Comparison of ENCODE assay signal across 18 mouse cellular contexts in the genomic region with DNA sequence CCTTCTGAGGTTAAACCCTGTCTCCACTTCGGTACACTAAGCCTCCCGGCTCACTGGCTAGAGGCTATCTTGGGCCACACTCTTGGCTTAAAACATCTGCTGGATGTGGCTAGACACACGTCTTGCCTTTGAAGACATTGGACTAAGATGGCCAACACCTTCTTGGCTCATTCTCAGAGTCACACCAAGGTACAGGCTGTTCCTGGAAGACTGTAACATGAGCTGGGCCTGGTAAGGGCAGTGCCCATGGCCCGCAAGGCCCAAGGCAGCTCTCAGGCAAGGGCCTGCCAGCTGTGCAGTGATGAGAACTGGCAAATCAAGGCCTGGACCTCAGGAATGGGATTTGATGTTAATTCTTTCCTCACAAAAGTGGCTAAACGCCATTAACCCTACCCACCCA. TPM values are rescaled to one million over a fixed set of nuclear protein-coding genes. Genes with fewer than 3 reads are reported as not detected.
DNase-seq lines count a peak whose midpoint lies in the region; ATAC-seq lines count a peak whose summit lies in the region.
"Had no signal": no experiment of that assay in that cellular context is flagged by ENCODE, and none has a peak within 500 bp of the region (broad histone marks: within the 10 kb centered on the region; RNA-seq: fewer than 3 reads in every experiment).

No protein-coding gene starts in this region.

- H3K9me3 ChIP-seq in midbrain, embryonic 10.5 days (replicated peaks) = 0 out of 2 replicates have a peak, but pooled peaks cover 3% of the 10 kb centered on the region
- no peaks in the 10 kb centered on the region for H3K9me3 ChIP-seq in midbrain, embryonic 16.5 days (replicated peaks; ENCODE audit: control insufficient read depth, low read length, poor library complexity, severe bottlenecking)
- no peaks in the 10 kb centered on the region for H3K9me3 ChIP-seq in intestine, embryonic 15.5 days
- H3K9me3 ChIP-seq: embryonic facial prominence, embryonic 13.5 days; forebrain, embryonic 15.5 days; heart, embryonic 10.5 days; hindbrain, embryonic 13.5 days had no signal

- H3K4me3 ChIP-seq in midbrain, embryonic 10.5 days = no peak overlapping the region
- H3K4me3 ChIP-seq in midbrain, embryonic 16.5 days (ENCODE audit: low read depth, low read length) = no peak overlapping the region
- H3K4me3 ChIP-seq in intestine, embryonic 15.5 days (replicated peaks) = no peak overlapping the region
- H3K4me3 ChIP-seq: embryonic facial prominence, embryonic 13.5 days; forebrain, embryonic 15.5 days; heart, embryonic 10.5 days; hindbrain, embryonic 13.5 days had no signal

- peaks cover 21% of the 10 kb centered on the region for H3K4me1 ChIP-seq in midbrain, embryonic 10.5 days
- peaks cover 11% of the 10 kb centered on the region for H3K4me1 ChIP-seq in midbrain, embryonic 16.5 days (ENCODE audit: control insufficient read depth, insufficient read depth, low read length)
- peaks cover 7% of the 10 kb centered on the region for H3K4me1 ChIP-seq in intestine, embryonic 15.5 days (replicated peaks)

- no peaks in the 10 kb centered on the region for H3K36me3 ChIP-seq in midbrain, embryonic 10.5 days
- no peaks in the 10 kb centered on the region for H3K36me3 ChIP-seq in midbrain, embryonic 16.5 days (ENCODE audit: control insufficient read depth, insufficient read depth, low read length)
- H3K36me3 ChIP-seq in intestine, embryonic 15.5 days = no peaks in the 10 kb centered on the region
- H3K36me3 ChIP-seq: embryonic facial prominence, embryonic 13.5 days; forebrain, embryonic 15.5 days; heart, embryonic 10.5 days; hindbrain, embryonic 13.5 days had no signal

- peaks cover 11% of the 10 kb centered on the region; the same call in 1 of the 2 replicates for H3K27me3 ChIP-seq in midbrain, embryonic 10.5 days (ENCODE audit: low read depth, poor library complexity, severe bottlenecking)
- H3K27me3 ChIP-seq in midbrain, embryonic 16.5 days (ENCODE audit: control insufficient read depth, insufficient read depth, low read depth, low read length) = no peaks in the 10 kb centered on the region
- H3K27me3 ChIP-seq in intestine, embryonic 15.5 days (replicated peaks) = no peaks in the 10 kb centered on the region; the same call in 1 of the 2 replicates
- H3K27me3 ChIP-seq: embryonic facial prominence, embryonic 13.5 days; forebrain, embryonic 15.5 days had no signal

- H3K9ac ChIP-seq in midbrain, embryonic 16.5 days (ENCODE audit: low read depth, low read length) = no peak overlapping the region
- no peak overlapping the region for H3K9ac ChIP-seq in intestine, embryonic 15.5 days
- H3K9ac ChIP-seq: embryonic facial prominence, embryonic 13.5 days; forebrain, embryonic 15.5 days; hindbrain, embryonic 13.5 days had no signal

- H3K4me2 ChIP-seq in midbrain, embryonic 16.5 days (ENCODE audit: low read length) = no peak overlapping the region
- no peak overlapping the region for H3K4me2 ChIP-seq in intestine, embryonic 15.5 days (replicated peaks)
- H3K4me2 ChIP-seq: embryonic facial prominence, embryonic 13.5 days; forebrain, embryonic 15.5 days; hindbrain, embryonic 13.5 days had no signal

- no peak for ATAC-seq in midbrain, embryonic 16.5 days
- no peak for ATAC-seq in intestine, embryonic 15.5 days
- ATAC-seq: forebrain, embryonic 15.5 days; hindbrain, postnatal 0 days had no signal

- H3K27ac ChIP-seq in midbrain, embryonic 10.5 days (replicated peaks) = peak overlapping the region; percentile 38; the same call in 1 of the 2 replicates
- no peak overlapping the region for H3K27ac ChIP-seq in midbrain, embryonic 16.5 days (ENCODE audit: low read length)
- H3K27ac ChIP-seq in intestine, embryonic 15.5 days = no peak overlapping the region
- H3K27ac ChIP-seq: embryonic facial prominence, embryonic 13.5 days; forebrain, embryonic 15.5 days; heart, embryonic 10.5 days; hindbrain, embryonic 13.5 days; hindbrain, postnatal 0 days had no signal

- WGBS in midbrain, embryonic 10.5 days = 88% methylated on average over 5 of the region's 5 CpGs
- WGBS in midbrain, embryonic 16.5 days = 84% methylated on average over 5 of the region's 5 CpGs
- 84% methylated on average over 5 of the region's 5 CpGs for WGBS in intestine, embryonic 15.5 days

- peak; percentile 87 for DNase-seq in gastrocnemius, adult 18-20 months (ENCODE audit: low spot score)
- no peak for DNase-seq in gastrocnemius, postnatal 4 days (ENCODE audit: low spot score in 2 of 2)
- DNase-seq in midbrain, embryonic 10.5 days (ENCODE audit: low spot score) = no peak
- peak; percentile 85 for DNase-seq in gastrocnemius, postnatal 25 days
- DNase-seq in heart, postnatal 14 days = no peak
- DNase-seq: adrenal gland, postnatal 14 days; cerebellum, adult 11-12 months; cerebellum, adult 9-10 months; cerebellum, postnatal 25 days; heart, adult 18-20 months; heart, postnatal 10 days had no signal

- intact Hi-C loops in heart, postnatal 14 days (cut with DNase I) = no loop called here

RNA-seq across cellular contexts. Expression of a gene that starts 15.6 kb away (rescaled TPM):
- 100 to 1,000 TPM; 280 to 298 TPM for total RNA-seq in gastrocnemius, adult 18-20 months (2021)
- 100 to 1,000 TPM; 526 to 599 TPM for total RNA-seq in gastrocnemius, postnatal 4 days (2021)
- polyA plus RNA-seq in midbrain, embryonic 10.5 days (2016; fragmentation: Nextera tagmentation; extraction: Ambion mirVana) = 872 and 1,015 TPM in 2 replicates
- polyA plus RNA-seq in midbrain, embryonic 16.5 days (2015; fragmentation: Nextera tagmentation; extraction: Ambion mirVana) = 551 and 555 TPM in 2 replicates
- total RNA-seq in gastrocnemius, postnatal 25 days (2021) = 100 to 1,000 TPM; 243 to 260 TPM
- 100 to 1,000 TPM; 307 to 348 TPM for total RNA-seq in heart, postnatal 14 days (2021)
- polyA plus RNA-seq in intestine, embryonic 15.5 days (2015; fragmentation: Nextera tagmentation; extraction: Ambion mirVana) = 981 and 1,002 TPM in 2 replicates

RNA-seq across cellular contexts. Expression of a gene that starts 24.5 kb away (rescaled TPM):
- total RNA-seq in gastrocnemius, adult 18-20 months (2021) = 10 to 100 TPM; 10.0 to 13.0 TPM
- 10 to 100 TPM; 13.4 to 13.5 TPM for total RNA-seq in gastrocnemius, postnatal 4 days (2021)
- polyA plus RNA-seq in midbrain, embryonic 10.5 days (2016; fragmentation: Nextera tagmentation; extraction: Ambion mirVana) = 39.3 and 42.6 TPM in 2 replicates
- polyA plus RNA-seq in midbrain, embryonic 16.5 days (2015; fragmentation: Nextera tagmentation; extraction: Ambion mirVana) = 19.8 and 21.6 TPM in 2 replicates
- total RNA-seq in gastrocnemius, postnatal 25 days (2021) = 10 to 100 TPM; 11.0 to 11.3 TPM
- 10 to 100 TPM; 16.2 to 18.9 TPM for total RNA-seq in heart, postnatal 14 days (2021)
- polyA plus RNA-seq in intestine, embryonic 15.5 days (2015; fragmentation: Nextera tagmentation; extraction: Ambion mirVana) = 47.7 and 48.7 TPM in 2 replicates

RNA-seq across cellular contexts. Expression of a gene that starts 33.7 kb away (rescaled TPM):
- 1 to 10 TPM; 4.0 to 4.1 TPM for total RNA-seq in gastrocnemius, adult 18-20 months (2021)
- 10 to 100 TPM in 1 of 2 experiments, 1 to 10 TPM in 1; 8.8 to 10.3 TPM for total RNA-seq in gastrocnemius, postnatal 4 days (2021)
- polyA plus RNA-seq in midbrain, embryonic 10.5 days (2016; fragmentation: Nextera tagmentation; extraction: Ambion mirVana) = 5.2 TPM in 2 replicates
- 8.8 and 10.6 TPM in 2 replicates for polyA plus RNA-seq in midbrain, embryonic 16.5 days (2015; fragmentation: Nextera tagmentation; extraction: Ambion mirVana)
- 1 to 10 TPM; 4.7 to 4.8 TPM for total RNA-seq in gastrocnemius, postnatal 25 days (2021)
- total RNA-seq in heart, postnatal 14 days (2021) = 1 to 10 TPM; 6.8 to 8.9 TPM
- polyA plus RNA-seq in intestine, embryonic 15.5 days (2015; fragmentation: Nextera tagmentation; extraction: Ambion mirVana) = 25.4 and 31.8 TPM in 2 replicates

RNA-seq across cellular contexts. Expression of a gene that starts 33.9 kb away (rescaled TPM):
- total RNA-seq in gastrocnemius, adult 18-20 months (2021) = 10 to 100 TPM; 16.9 to 17.0 TPM
- 10 to 100 TPM; 18.5 to 19.1 TPM for total RNA-seq in gastrocnemius, postnatal 4 days (2021)
- polyA plus RNA-seq in midbrain, embryonic 10.5 days (2016; fragmentation: Nextera tagmentation; extraction: Ambion mirVana) = 37.7 TPM in 2 replicates
- polyA plus RNA-seq in midbrain, embryonic 16.5 days (2015; fragmentation: Nextera tagmentation; extraction: Ambion mirVana) = 71.9 and 82.0 TPM in 2 replicates
- 10 to 100 TPM; 14.7 to 18.3 TPM for total RNA-seq in gastrocnemius, postnatal 25 days (2021)
- total RNA-seq in heart, postnatal 14 days (2021) = 10 to 100 TPM; 21.9 to 22.0 TPM
- 49.1 and 51.0 TPM in 2 replicates for polyA plus RNA-seq in intestine, embryonic 15.5 days (2015; fragmentation: Nextera tagmentation; extraction: Ambion mirVana)

RNA-seq across cellular contexts. Expression of a gene that starts 39.5 kb away (rescaled TPM):
- total RNA-seq in gastrocnemius, adult 18-20 months (2021) = 10 to 100 TPM; 54.7 to 69.6 TPM
- total RNA-seq in gastrocnemius, postnatal 4 days (2021) = 10 to 100 TPM; 83.6 to 84.9 TPM
- 385 and 386 TPM in 2 replicates for polyA plus RNA-seq in midbrain, embryonic 10.5 days (2016; fragmentation: Nextera tagmentation; extraction: Ambion mirVana)
- 242 and 262 TPM in 2 replicates for polyA plus RNA-seq in midbrain, embryonic 16.5 days (2015; fragmentation: Nextera tagmentation; extraction: Ambion mirVana)
- total RNA-seq in gastrocnemius, postnatal 25 days (2021) = 10 to 100 TPM; 54.6 to 59.7 TPM
- total RNA-seq in heart, postnatal 14 days (2021) = 10 to 100 TPM; 62.4 to 68.8 TPM
- polyA plus RNA-seq in intestine, embryonic 15.5 days (2015; fragmentation: Nextera tagmentation; extraction: Ambion mirVana) = 43.7 and 49.5 TPM in 2 replicates

Comparison
In these comparisons a context has a peak if more than half of its experiments do, and no peak if none do; other contexts are left out.
1. DNase-seq: peak in gastrocnemius, adult 18-20 months (single experiment) and gastrocnemius, postnatal 25 days (single experiment); none in gastrocnemius, postnatal 4 days (0 of 2), midbrain, embryonic 10.5 days (single experiment) and heart, postnatal 14 days (0 of 2).